Mouse (Mus musculus) ES-E14 (cell line): ENCODE measurements around the gene Prr22. TPM values are rescaled to one million over a fixed set of nuclear protein-coding genes. Genes with fewer than 3 reads are reported as not detected.
A peak's percentile ranks its signal among the peaks of the same experiment; 100 is the strongest.

Source experiments
- DNase-seq: peaks from one replicate; pipeline ENCODE4 v3.0.0-alpha.2; 2013; ENCODE audit warnings: low read depth, low spot score
- H3K27ac ChIP-seq: 2 replicates; pipeline ENCODE4 v1.5.1; 2012; ENCODE audit warnings: low read depth, mild to moderate bottlenecking, low read length, moderate library complexity, mixed read lengths; ENCODE audit not compliant: poor library complexity, insufficient read depth, severe bottlenecking
- H3K36me3 ChIP-seq: 2 replicates; pipeline ENCODE4 v1.6.1; 2012; ENCODE audit warnings: mild to moderate bottlenecking, low read length, moderate library complexity, mixed read lengths; ENCODE audit not compliant: control insufficient read depth, poor library complexity, insufficient read depth, severe bottlenecking
- H3K4me1 ChIP-seq, 2 experiments: fragments of 150-350 bp in 1 of 2; sonication (generic) in 1 of 2; 2 replicates each; pipeline ENCODE4 v1.6.1; 2012; ENCODE audit warnings: low read length in 2 of 2, mild to moderate bottlenecking in 1 of 2, mixed read lengths in 1 of 2; ENCODE audit not compliant: control insufficient read depth in 2 of 2, insufficient read depth in 2 of 2, poor library complexity in 1 of 2
- H3K4me3 ChIP-seq, 2 experiments: fragments of 150-350 bp in 1 of 2; sonication (generic) in 1 of 2; 2 replicates each; pipeline ENCODE4 v1.5.1; 2012; ENCODE audit warnings: low read length in 2 of 2, low read depth in 1 of 2, mild to moderate bottlenecking in 1 of 2, mixed read lengths in 1 of 2; ENCODE audit not compliant: insufficient read depth in 1 of 2, poor library complexity in 1 of 2, severe bottlenecking in 1 of 2
- H3K9ac ChIP-seq: 2 replicates; pipeline ENCODE4 v1.6.1; 2012; ENCODE audit warnings: low read depth, mild to moderate bottlenecking, low read length, mixed read lengths; ENCODE audit not compliant: poor library complexity, insufficient read depth, severe bottlenecking
- H3K9me3 ChIP-seq: fragments of 150-350 bp; sonication (generic); 2 replicates; pipeline ENCODE4 v1.6.1; 2012; ENCODE audit warnings: low read depth, mild to moderate bottlenecking, low read length; ENCODE audit not compliant: control insufficient read depth, insufficient read depth
- CHD2 ChIP-seq: IDR thresholded peaks from 2 replicates; pipeline ENCODE4 v1.6.1; 2014; ENCODE audit warnings: mild to moderate bottlenecking, low read depth, low read length, inconsistent platforms
- HCFC1 ChIP-seq: IDR thresholded peaks from 2 replicates; pipeline ENCODE4 v1.6.1; 2012; ENCODE audit warnings: low read length, inconsistent platforms, borderline replicate concordance; ENCODE audit not compliant: insufficient read depth
- MAFK ChIP-seq: IDR thresholded peaks from 2 replicates; pipeline ENCODE4 v1.6.1; 2014; ENCODE audit warnings: mild to moderate bottlenecking, low read depth, low read length, inconsistent platforms; ENCODE audit not compliant: insufficient read depth
- ZC3H11A ChIP-seq: IDR thresholded peaks from 2 replicates; pipeline ENCODE4 v1.6.1; 2012; ENCODE audit warnings: low read depth, mild to moderate bottlenecking, inconsistent platforms, low read length, borderline replicate concordance
- ZNF384 ChIP-seq: IDR thresholded peaks from 2 replicates; pipeline ENCODE4 v1.6.1; 2012; ENCODE audit warnings: low read depth, low read length, inconsistent platforms
- in situ Hi-C, 2 experiments: fragments of 600-800 bp; cut with MboI; formaldehyde crosslinking; loops; one replicate each; pipeline ENCODE4 v1.15.1; 2025; ENCODE audit warnings: low sequenced_read_pairs in 2 of 2, inconsistent platforms in 1 of 2; ENCODE audit not compliant: unreplicated experiment in 2 of 2
- total RNA-seq: library from RNA; depleted of rRNA; stranded (reverse); fragments of 300-350 nt; gene quantifications from 2 replicates; pipeline ENCODE4 v1.2.3, GENCODE M21; 2012

Prr22 gene
- total RNA-seq, 1 experiment = 1.2 TPM

GRCm38 (mm10) chr17:56808518-56808917, 38.5 kb downstream of the Prr22 start:
- Histone ChIP-seq H3K9ac (no peak overlapping the region), H3K36me3 (peaks cover 11% of the 10 kb centered on the region), H3K27ac (no peak overlapping the region), H3K4me3 (no peak overlapping the region), H3K4me1 (peaks cover 0 to 6% of the 10 kb centered on the region in 2 experiments; a peak in 1 of 4 replicates), H3K9me3 (no peaks in the 10 kb centered on the region)
- in situ Hi-C loops = loop anchor here in 1 of 2 experiments (10.0 kb wide), 1 partner anchor 126 kb away; the partner anchor contains the start of gene Mllt1
- DNase-seq = peak; percentile 71
- TF ChIP-seq ZC3H11A (peak; percentile 99), CHD2 (no peak), HCFC1 (0 out of 2 replicates have a peak, but pooled peaks have one; percentile 25)

GRCm38 (mm10) chr17:56810245-56810644, 40.2 kb downstream of the Prr22 start:
- peaks cover 0 to 9% of the 10 kb centered on the region in 2 experiments; a peak in 1 of 4 replicates for H3K4me1 ChIP-seq
- TF ChIP-seq MAFK = no peak
- no peak for TF ChIP-seq ZC3H11A
- peak; percentile 85 for TF ChIP-seq ZNF384
- DNase-seq = no peak

GRCm38 (mm10) chr17:56814316-56815056, 44.4 kb downstream of the Prr22 start:
- H3K4me3 ChIP-seq = no peak overlapping the region
- H3K36me3 ChIP-seq = peaks cover 4% of the 10 kb centered on the region; the same call in 1 of the 2 replicates
- peaks cover 3 to 13% of the 10 kb centered on the region in 2 experiments; a peak in 2 of 4 replicates for H3K4me1 ChIP-seq
- H3K9me3 ChIP-seq = no peaks in the 10 kb centered on the region
- TF ChIP-seq ZNF384 = no peak
- TF ChIP-seq MAFK = no peak
- no peak for TF ChIP-seq ZC3H11A
- TF ChIP-seq HCFC1 = no peak
- TF ChIP-seq CHD2 = no peak
- H3K27ac ChIP-seq = no peak overlapping the region
- in situ Hi-C loops = no loop called here
- no peak overlapping the region for H3K9ac ChIP-seq
- DNase-seq = peak; percentile 71

More at GRCm38 (mm10) chr17:56810245-56810644, 40.2 kb downstream of the Prr22 start:
- no peak overlapping the region for H3K4me3 ChIP-seq
- in situ Hi-C loops = no loop called here
- H3K9ac ChIP-seq = no peak overlapping the region
- no peaks in the 10 kb centered on the region for H3K9me3 ChIP-seq
- no peak overlapping the region for H3K27ac ChIP-seq
- peaks cover 6% of the 10 kb centered on the region; the same call in 1 of the 2 replicates for H3K36me3 ChIP-seq

GRCm38 (mm10) chr17:56815057-56815345, 45.0 kb downstream of the Prr22 start:
- H3K4me3 ChIP-seq = no peak overlapping the region
- peaks cover 3 to 17% of the 10 kb centered on the region in 2 experiments; a peak in 2 of 4 replicates for H3K4me1 ChIP-seq
- no peak overlapping the region for H3K27ac ChIP-seq
- TF ChIP-seq ZNF384 = no peak
- TF ChIP-seq MAFK = no peak
- DNase-seq = no peak
- no peaks in the 10 kb centered on the region for H3K9me3 ChIP-seq
- no peak overlapping the region for H3K9ac ChIP-seq
- in situ Hi-C loops = no loop called here
- H3K36me3 ChIP-seq = peaks cover 4% of the 10 kb centered on the region; the same call in 1 of the 2 replicates
